Mouse (Mus musculus) megakaryocyte progenitor cell, adult 5-6 weeks (primary cell): Measurements from ENCODE around the gene Rhox3c. TPM values are rescaled to one million over a fixed set of nuclear protein-coding genes. Genes with fewer than 3 reads are reported as not detected.
"Not testable (repeated sequence)": the region's sequence is repeated elsewhere in the genome, so short reads cannot be mapped to it uniquely, and the experiment has no call there.

Source experiments
- ATAC-seq: replicated peaks from 2 replicates; pipeline ENCODE4 v1.8.0; 2016; ENCODE audit warnings: mild to moderate bottlenecking, moderate TSS enrichment, inconsistent platforms; ENCODE audit not compliant: poor library complexity
- total RNA-seq, 2 experiments: library from RNA; stranded (forward) in 1 of 2; stranded (reverse) in 1 of 2; fragments of 157-497, 149-512 nt in 1 of 2; fragments of 200-1000 nt in 1 of 2; gene quantifications; 2 replicates each; pipeline versions ENCODE4 v1.2.3 to v1.2.4; 2015 to 2017

Rhox3c gene
- not detected in 2 replicates for total RNA-seq (2015)
- not detected in 2 replicates for total RNA-seq (2017)

- ATAC-seq, result not testable (repeated sequence)
Measured at GRCm38 (mm10) chrX:37458285-37458684, at the start of gene Rhox3c. Gene Rhox3c, plus strand, starts transcription at chrX:37458585.

- not testable (repeated sequence) for ATAC-seq
Measured at GRCm38 (mm10) chrX:37411767-37412166, 46.6 kb upstream of the Rhox3c start, which contains the start of gene Rhox2b. Gene Rhox2b, plus strand, starts transcription at chrX:37412067.

- ATAC-seq, result not testable (repeated sequence)
Measured at GRCm38 (mm10) chrX:37432194-37432593, 26.2 kb upstream of the Rhox3c start, which contains the start of gene Rhox4b. Gene Rhox4b, plus strand, starts transcription at chrX:37432494.

GRCm38 (mm10) chrX:37453380-37453779, 5.0 kb upstream of the Rhox3c start, which contains the start of gene Rhox2c:
Gene Rhox2c, plus strand, starts transcription at chrX:37453680.
- not testable (repeated sequence) for ATAC-seq

GRCm38 (mm10) chrX:37480037-37480436, 21.7 kb downstream of the Rhox3c start, which contains the start of gene Rhox4c:
Gene Rhox4c, plus strand, starts transcription at chrX:37480337.
- not testable (repeated sequence) for ATAC-seq

GRCm38 (mm10) chrX:37514059-37514458, 55.7 kb downstream of the Rhox3c start, which contains the start of gene Rhox4d:
Gene Rhox4d, plus strand, starts transcription at chrX:37514359.
- ATAC-seq, result not testable (repeated sequence)

Other genes starting within 250 kb of the Rhox3c start
- gene Gm9, start 247.5 kb upstream of the Rhox3c start, total RNA-seq (2015), result not detected in 2 replicates
- gene Gm9, start 247.5 kb upstream of the Rhox3c start, total RNA-seq (2017), result not detected in 2 replicates
- gene Rhox1, start 236.3 kb upstream of the Rhox3c start, total RNA-seq (2015), result not detected in 2 replicates
- not detected in 2 replicates for gene Rhox1, start 236.3 kb upstream of the Rhox3c start, total RNA-seq (2017)
- gene Rhox2a, start 213.6 kb upstream of the Rhox3c start, total RNA-seq (2015), result not detected in 2 replicates
- not detected in 2 replicates for gene Rhox2a, start 213.6 kb upstream of the Rhox3c start, total RNA-seq (2017)
- gene Rhox3a, start 208.7 kb upstream of the Rhox3c start, total RNA-seq (2015), result not detected in 2 replicates
- gene Rhox3a, start 208.7 kb upstream of the Rhox3c start, total RNA-seq (2017), result not detected in 2 replicates
- gene Rhox4a, start 193.2 kb upstream of the Rhox3c start, total RNA-seq (2015), result not detected in 2 replicates
- gene Rhox4a, start 193.2 kb upstream of the Rhox3c start, total RNA-seq (2017), result not detected in 2 replicates
- not detected in 2 replicates for gene Rhox3a2, start 78.6 kb upstream of the Rhox3c start, total RNA-seq (2015)
- not detected in 2 replicates for gene Rhox3a2, start 78.6 kb upstream of the Rhox3c start, total RNA-seq (2017)
- gene Rhox4a2, start 67.7 kb upstream of the Rhox3c start, total RNA-seq (2015), result not detected in 2 replicates
- gene Rhox4a2, start 67.7 kb upstream of the Rhox3c start, total RNA-seq (2017), result not detected in 2 replicates
- gene Rhox2b, start 46.5 kb upstream of the Rhox3c start, total RNA-seq (2015), result not detected in 2 replicates
- gene Rhox2b, start 46.5 kb upstream of the Rhox3c start, total RNA-seq (2017), result not detected in 2 replicates
- not detected in 2 replicates for gene Rhox4b, start 26.1 kb upstream of the Rhox3c start, total RNA-seq (2015)
- gene Rhox4b, start 26.1 kb upstream of the Rhox3c start, total RNA-seq (2017), result not detected in 2 replicates
- gene Rhox2c, start 4.9 kb upstream of the Rhox3c start, total RNA-seq (2015), result not detected in 2 replicates
- gene Rhox2c, start 4.9 kb upstream of the Rhox3c start, total RNA-seq (2017), result not detected in 2 replicates
- gene Rhox4c, start 21.8 kb downstream of the Rhox3c start, total RNA-seq (2015), result not detected in 2 replicates
- not detected in 2 replicates for gene Rhox4c, start 21.8 kb downstream of the Rhox3c start, total RNA-seq (2017)
- not detected in 2 replicates for gene Rhox2d, start 34.8 kb downstream of the Rhox3c start, total RNA-seq (2015)
- not detected in 2 replicates for gene Rhox2d, start 34.8 kb downstream of the Rhox3c start, total RNA-seq (2017)
- gene Rhox4d, start 55.8 kb downstream of the Rhox3c start, total RNA-seq (2015), result not detected in 2 replicates
- gene Rhox4d, start 55.8 kb downstream of the Rhox3c start, total RNA-seq (2017), result not detected in 2 replicates
- not detected in 2 replicates for gene Rhox2e, start 71.9 kb downstream of the Rhox3c start, total RNA-seq (2015)
- not detected in 2 replicates for gene Rhox2e, start 71.9 kb downstream of the Rhox3c start, total RNA-seq (2017)
- not detected in 2 replicates for gene Rhox3e, start 83.4 kb downstream of the Rhox3c start, total RNA-seq (2015)
- gene Rhox3e, start 83.4 kb downstream of the Rhox3c start, total RNA-seq (2017), result not detected in 2 replicates
- gene Rhox4e, start 98.8 kb downstream of the Rhox3c start, total RNA-seq (2015), result not detected in 2 replicates
- gene Rhox4e, start 98.8 kb downstream of the Rhox3c start, total RNA-seq (2017), result not detected in 2 replicates
- not detected in 2 replicates for gene Rhox2f, start 112.8 kb downstream of the Rhox3c start, total RNA-seq (2015)
- gene Rhox2f, start 112.8 kb downstream of the Rhox3c start, total RNA-seq (2017), result not detected in 2 replicates
- gene Rhox3f, start 122.4 kb downstream of the Rhox3c start, total RNA-seq (2015), result not detected in 2 replicates
- gene Rhox3f, start 122.4 kb downstream of the Rhox3c start, total RNA-seq (2017), result not detected in 2 replicates
- not detected in 2 replicates for gene Rhox4f, start 149.1 kb downstream of the Rhox3c start, total RNA-seq (2015)
- not detected in 2 replicates for gene Rhox4f, start 149.1 kb downstream of the Rhox3c start, total RNA-seq (2017)
- gene Rhox3g, start 170.0 kb downstream of the Rhox3c start, total RNA-seq (2015), result not detected in 2 replicates
- not detected in 2 replicates for gene Rhox3g, start 170.0 kb downstream of the Rhox3c start, total RNA-seq (2017)
- gene Rhox2g, start 184.9 kb downstream of the Rhox3c start, total RNA-seq (2015), result not detected in 2 replicates
- not detected in 2 replicates for gene Rhox2g, start 184.9 kb downstream of the Rhox3c start, total RNA-seq (2017)
- gene Rhox4g, start 192.7 kb downstream of the Rhox3c start, total RNA-seq (2015), result not detected in 2 replicates
- not detected in 2 replicates for gene Rhox4g, start 192.7 kb downstream of the Rhox3c start, total RNA-seq (2017)
- not detected in 2 replicates for gene Rhox3h, start 210.2 kb downstream of the Rhox3c start, total RNA-seq (2015)
- gene Rhox3h, start 210.2 kb downstream of the Rhox3c start, total RNA-seq (2017), result not detected in 2 replicates
- not detected in 2 replicates for gene Rhox2h, start 214.7 kb downstream of the Rhox3c start, total RNA-seq (2015)
- not detected in 2 replicates for gene Rhox2h, start 214.7 kb downstream of the Rhox3c start, total RNA-seq (2017)